Mouse (Mus musculus) lung, adult 2 months (tissue): ENCODE data around the gene Olfr1358.

Experiments
- CTCF ChIP-seq: fragments of 200-500 bp; IDR thresholded peaks from 2 replicates; pipeline ENCODE4 v1.5.1; 2011; ENCODE audit warnings: mild to moderate bottlenecking, low read length, control low read depth; ENCODE audit not compliant: insufficient read depth
- POLR2A ChIP-seq: fragments of 200-500 bp; IDR thresholded peaks from 2 replicates; pipeline ENCODE4 v1.6.1; 2011; ENCODE audit warnings: low read depth, mild to moderate bottlenecking, control low read depth, low read length, borderline replicate concordance; ENCODE audit errors: extremely low read depth

DNA sequence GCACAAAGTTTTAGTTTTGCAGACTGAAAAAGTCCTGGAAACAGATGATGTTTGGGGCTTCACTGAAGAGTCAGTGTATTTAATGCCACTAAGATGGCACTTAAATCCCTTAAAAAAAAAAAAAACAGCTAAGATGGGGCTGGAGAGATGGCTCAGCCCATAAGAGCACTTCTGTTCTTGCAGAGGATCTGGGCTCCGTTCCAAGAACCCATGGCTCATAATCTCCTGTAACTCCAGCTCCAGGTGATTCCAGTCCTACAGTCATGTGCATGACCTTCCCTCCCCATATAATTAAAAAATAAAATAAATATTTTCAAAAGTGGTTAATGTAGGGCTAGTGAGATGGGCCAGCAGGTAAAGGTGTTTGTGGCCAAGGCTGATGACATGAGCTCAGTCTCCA, 47.8 kb downstream of the Olfr1358 start:
- TF ChIP-seq POLR2A (no peak), CTCF (no peak)
